Mouse (Mus musculus) cerebellum, adult 18-20 months (tissue): ENCODE measurements around the gene Chkb.

Experiments
- DNase-seq, 2 experiments: peaks; one replicate each; pipeline ENCODE4 v3.0.0; 2021

The Chkb gene

DNA sequence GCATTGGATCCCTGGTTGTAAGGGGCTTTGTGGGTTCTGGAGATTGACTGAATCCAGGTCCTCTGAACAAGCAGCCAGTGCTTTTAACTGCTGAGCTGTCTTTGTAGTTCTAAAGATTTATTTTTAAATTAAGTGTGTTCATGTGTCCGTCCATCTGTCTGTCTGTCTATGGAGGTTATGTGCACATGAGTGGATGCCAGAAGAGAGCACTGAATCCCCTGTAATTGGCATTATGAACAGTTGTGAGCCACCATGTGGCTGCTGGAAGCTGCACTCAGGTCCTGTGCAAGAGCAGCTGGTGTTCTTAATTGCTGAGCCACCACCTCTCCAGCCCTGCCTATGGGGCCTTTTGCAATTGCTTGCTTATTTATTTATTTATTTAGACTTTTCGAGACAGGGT is 31.6 kb downstream of the Chkb start:
- peak in 1 of 2 experiments; percentile 10 for DNase-seq

DNA sequence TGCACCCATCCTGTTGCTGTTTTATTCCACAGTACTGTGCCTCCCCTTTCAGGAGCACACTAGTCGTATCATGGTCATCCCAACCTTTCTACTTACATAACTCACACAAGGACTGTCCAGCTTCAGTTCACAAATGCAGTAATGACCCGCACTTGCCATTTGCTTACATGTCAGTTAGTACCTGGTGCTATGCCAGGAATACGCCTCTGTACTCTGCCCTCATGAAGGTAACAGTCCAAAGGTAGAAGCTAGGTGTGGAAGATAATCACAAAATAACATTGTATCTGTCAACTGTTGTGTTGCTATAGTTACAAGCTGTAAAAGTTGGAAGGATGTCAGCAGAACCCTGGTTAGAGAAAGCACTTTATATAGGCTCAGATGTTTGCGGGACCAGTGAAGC is 32.8 kb downstream of the Chkb start:
- DNase-seq, result no peak

DNA sequence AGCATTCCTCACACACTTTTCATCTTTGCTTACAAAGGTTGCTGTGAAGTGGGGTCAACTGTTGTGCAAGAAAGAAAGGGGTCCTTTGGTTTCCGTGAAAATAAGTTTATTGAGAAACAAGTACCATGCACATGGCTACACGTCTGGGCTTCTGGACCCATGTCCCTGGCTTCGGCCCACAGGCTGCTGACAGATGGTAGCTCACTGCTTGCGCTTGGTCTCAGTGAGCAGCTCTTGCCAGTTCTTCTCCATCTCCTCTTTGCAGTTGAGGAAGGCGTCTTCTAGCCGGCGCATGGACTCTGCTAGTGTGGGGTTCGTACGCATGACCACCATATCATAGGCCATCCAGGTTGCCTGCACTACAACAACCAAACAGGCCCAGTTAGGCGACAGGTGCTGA is 39.6 kb downstream of the Chkb start:
- DNase-seq, result peak; percentile 55 to 65

DNA sequence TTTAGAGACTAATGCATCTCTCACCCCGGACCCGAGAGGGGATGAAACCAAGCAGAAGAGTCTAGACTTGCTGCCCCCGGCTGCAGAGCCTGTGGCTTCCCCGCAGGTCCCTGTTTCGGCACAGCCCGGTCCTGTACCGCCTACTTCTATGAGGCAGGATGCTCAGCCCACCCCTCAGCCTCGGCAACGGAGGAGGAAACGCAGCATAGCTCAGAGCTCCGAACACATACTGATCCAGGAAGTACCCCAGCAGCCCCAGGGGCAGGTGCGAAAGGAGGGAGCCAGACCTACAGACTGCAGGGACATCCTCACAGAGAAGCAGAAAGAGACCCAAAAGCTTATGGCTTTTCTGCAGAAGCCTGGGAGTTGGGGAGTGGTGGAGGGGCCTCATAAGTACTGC is 42.6 kb downstream of the Chkb start:
- no peak for DNase-seq

DNA sequence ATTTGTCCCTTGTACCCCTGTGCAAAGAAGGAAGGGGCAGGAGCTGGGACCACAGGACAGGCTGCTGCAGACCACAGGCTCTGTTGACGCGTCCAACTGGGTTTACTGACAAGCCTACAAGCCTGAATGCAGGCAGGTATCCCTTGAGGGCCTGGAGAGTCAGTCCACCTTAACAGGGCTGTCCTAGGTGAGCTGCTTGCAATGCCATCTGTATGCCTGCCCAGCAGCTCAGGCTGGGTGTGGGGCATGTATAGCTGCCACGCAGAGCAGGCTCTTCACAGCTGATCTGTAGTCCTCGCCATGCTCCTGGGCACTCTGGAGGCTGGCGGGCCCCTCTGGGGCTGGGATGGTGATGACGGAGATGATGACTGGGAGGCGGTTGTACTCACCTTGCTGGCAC is 45.1 kb downstream of the Chkb start, which contains the start of gene Klhdc7b:
TSS of gene Klhdc7b (plus strand) at position 301 of the 400 bp plus-strand sequence.
- no peak for DNase-seq

DNA sequence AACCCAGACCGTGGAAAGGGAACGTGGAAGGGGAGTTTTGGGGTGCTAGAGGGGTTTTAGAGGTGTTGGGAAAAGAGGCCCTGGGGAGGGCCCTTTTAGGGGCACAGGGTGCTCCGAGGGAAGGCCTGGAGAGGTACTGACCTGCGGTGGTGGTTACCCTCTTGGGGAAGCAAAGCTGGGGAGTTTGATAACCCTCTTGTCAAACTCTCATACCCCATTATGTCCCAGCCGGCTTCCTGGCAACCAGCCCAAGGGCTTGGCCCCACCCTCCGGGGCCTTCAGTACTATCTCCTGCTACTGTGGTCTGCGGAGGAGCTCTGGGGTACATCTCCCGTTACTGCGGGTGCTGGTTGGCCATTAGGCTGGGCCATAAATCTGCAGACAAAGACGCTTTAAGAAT is 50.3 kb downstream of the Chkb start:
- DNase-seq, result peak; percentile 61 to 69

DNA sequence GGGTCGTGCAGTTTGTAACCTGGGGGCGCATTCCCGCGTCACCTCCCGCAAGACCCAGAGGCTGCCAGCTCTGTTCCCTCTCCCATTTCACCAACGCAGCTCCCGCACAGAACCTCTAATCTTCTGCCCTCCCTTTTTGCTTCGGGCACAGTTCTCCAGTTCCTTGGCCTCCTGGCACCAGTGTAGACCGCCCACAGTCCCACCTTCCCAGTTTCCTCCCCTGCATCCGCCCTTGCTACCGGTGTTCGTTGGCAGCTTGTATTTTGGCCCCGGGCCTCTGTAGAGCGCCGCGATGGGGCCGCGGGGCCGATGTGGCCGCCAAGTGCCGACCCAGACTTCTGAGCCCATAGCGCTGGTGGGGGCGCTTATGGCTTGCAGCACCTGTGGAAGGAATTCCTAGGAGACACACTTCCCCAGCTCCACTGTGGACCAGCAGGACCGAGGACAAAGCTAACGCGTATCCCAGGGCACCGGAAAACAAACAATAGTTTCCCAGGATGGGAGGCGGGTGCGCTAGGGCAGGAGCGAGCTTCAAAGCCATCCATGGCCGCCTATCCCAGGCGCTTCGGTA is 50.8 kb downstream of the Chkb start, which contains the start of gene Odf3b:
TSS of gene Odf3b (minus strand) at position 452 of the 571 bp plus-strand sequence.
- DNase-seq, result peak; percentile 86 to 89

DNA sequence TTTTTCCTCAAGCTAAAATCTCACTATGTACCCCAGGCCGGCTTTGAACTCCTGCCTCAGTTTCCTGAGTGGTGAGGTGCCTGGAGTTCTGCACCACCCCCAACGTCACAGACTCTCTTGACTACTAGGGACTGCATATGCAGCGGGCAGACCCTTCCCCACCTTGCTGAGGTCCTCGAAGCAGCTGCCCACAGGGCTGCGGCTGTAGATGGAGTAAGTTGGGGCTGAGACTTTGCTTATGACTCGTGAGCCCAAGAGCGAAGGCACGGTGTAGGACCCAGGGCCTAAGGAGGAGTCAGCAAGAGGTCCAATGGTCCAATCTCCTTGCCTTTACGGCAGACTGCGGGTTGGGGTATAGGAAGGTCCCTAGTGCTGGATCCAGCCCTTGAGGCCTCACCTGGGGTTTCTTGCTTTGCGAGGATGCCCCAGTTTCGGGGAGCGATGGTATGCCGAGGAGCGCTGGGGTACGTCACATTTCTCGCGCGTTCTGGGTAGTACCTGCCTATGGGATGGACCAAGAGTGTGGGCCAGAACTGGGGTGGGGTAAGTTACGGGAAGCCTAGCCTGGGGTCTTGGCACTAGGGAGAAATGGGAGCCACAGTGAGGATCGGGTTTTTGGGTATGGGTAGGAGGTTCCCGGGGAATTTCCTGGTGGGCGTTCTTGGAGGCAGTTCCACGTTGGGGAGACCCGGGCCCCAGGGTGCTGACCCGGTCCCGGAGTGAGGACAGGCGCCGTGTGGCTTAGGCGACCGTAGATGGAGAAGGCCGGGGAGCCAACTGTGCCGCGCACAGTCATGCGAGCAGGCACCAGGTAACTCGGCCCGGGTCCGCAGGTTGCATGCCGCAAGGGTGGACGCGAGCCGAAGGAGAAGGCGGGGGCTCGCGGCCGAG is 51.5 kb downstream of the Chkb start:
- DNase-seq, result peak in 1 of 2 experiments; percentile 57

DNA sequence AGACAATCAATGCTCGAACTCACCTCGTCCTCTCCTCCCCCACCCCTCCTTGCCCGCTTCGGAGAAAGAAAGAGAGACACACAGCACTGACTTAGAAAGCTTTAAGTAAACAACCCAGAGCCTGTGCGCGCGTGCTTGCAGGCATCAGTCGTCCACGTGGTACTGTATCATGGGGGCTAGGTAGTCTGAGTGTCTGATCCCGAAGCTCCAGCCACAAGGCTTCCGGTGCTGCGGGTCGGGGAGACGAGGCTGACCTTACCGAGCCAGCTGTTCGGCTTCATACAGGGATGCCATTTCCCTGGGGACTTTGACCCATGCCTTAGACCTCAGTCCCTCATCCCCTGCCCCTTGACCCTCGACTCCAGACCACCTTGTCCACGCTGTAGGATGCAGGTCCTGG is 52.3 kb downstream of the Chkb start:
- peak in 1 of 2 experiments; percentile 39 for DNase-seq

DNA sequence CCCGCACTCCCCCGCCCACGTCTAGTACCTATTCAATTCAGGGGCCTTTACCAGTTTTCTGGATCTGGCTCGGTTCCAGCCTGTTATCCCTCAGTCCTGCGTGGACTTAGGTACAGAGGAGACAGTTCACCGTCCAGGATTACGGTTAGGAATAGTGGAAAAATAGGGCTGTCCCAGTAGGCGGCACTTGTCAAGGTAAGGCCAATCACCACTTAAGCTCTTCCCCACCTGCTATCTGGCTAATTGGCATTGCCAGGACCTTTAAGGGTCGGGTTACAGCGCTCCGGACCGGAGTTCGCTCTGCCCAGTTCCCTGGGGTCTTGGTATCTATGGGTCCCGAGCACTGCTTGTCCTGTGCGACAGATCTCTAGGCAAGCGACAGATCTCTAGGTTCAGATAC is 52.8 kb downstream of the Chkb start, which contains the start of gene Tymp:
TSS of gene Tymp (minus strand) at position 83 of the 400 bp plus-strand sequence.
- DNase-seq, result peak in 1 of 2 experiments; percentile 31
